Mouse (Mus musculus): ENCODE results near the gene Clcnka.

The Clcnka gene

DNA sequence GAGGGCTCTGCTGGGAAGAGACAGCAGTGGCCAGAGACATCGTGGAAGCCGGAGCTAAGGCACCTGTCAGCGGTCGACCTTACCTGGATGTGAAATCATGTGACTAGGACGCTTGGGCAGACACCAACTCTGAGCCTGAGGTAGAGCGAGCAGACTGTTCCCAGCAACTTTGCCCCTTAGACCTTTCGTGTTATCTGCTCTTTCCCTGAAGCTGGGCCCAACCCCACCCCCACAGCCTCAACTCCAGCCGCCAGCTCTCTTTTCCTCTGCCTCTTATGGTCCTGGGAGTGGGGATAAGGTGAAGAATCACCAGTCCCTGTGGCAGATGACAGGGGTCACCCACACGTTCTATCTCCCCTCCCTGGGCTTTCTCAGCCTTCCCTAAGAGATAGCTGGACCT, 22.4 kb upstream of the Clcnka start:
- DNase-seq: no peak

DNA sequence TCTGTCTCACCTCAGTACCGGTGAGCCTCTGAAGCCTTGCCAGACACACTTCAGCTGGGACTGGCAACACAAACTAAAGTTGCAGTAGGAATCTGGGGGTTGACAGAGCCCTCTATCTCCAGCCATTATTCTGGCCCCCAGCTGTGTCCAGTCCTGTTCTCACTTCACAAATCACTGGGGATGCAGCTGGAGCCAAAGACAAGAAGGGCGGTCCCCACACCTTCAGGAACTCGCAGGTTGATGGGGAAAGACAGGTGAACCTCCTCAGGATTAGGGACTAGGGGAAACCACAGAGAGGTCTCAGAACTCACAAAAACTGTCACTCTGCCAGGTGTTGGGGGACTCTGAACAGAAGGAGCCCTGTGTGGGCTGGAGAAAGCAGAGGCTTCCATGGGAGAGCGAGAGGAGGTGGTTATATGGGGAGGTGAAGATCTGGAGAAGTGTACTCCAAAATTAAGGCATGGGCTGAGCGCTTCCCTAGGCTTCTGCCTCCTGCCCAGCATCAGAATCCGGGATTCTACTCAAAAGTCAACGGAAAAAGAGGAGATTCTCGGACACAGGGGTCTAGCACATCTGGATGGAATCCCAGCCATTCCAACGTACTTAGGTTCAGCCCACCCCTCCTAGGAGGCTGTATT, 21.8 kb upstream of the Clcnka start, which contains the start of gene Hspb7:
Hspb7 (plus strand) TSS at position 588 of the 638 bp plus-strand sequence.
- no peak for DNase-seq

DNA sequence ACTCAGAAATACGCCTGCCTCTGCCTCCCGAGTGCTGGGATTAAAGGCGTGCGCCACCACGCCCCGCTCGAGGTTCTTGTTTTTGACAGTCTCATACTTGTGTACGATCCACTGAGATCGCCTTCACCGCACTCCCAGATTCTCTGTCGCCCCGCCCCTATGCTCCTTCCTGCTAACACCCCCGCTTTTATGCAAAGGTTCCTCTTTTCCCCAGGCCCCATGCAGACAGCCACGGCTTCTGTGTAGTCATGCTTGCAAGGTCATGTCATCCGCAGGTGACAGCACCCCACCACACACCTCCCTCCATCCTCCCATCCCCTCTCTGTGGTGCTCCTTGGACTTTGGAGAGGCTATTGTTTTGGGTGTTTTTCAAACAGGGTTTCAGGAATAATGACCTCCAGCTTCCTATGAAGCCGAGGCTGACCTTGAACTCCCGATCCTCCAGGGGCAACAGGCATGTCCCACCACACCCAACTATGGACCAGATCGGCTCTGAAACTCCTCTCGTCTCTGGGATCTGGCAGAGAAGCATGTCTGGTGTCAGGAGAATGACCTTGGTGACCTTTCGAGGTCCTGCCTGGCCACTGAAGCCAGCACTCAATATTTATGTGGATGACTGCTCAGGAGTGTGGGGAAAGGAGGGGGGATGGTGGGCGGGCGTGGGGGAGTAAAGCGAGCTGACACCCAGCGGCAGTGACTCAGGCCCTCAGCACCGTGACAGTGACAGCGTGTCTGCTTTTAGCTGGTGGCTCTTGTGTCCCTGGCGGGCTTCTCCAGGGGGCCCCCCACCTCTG, 21.1 kb upstream of the Clcnka start:
- DNase-seq: no peak

DNA sequence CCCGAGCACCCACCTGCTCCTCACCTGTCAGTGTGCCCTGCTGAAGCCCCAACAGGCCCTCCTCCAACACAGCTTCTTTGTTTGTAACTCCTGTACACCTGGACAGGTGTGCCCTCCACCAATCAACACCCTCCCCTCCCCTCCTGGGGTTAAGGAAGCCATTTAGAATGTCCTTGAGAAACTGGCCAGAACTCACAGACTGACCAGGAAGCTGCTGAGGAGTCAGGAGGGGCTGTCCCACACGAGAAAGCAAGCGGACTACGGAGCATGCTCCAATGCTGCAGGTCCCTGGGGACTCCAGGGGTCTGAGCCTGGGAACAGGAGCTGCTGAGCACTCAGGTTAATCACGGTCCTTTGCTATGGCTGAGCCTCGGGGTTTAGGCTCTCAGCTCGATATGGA, 17.4 kb upstream of the Clcnka start, which contains the start of gene Clcnkb:
Clcnkb (minus strand) TSS at position 91 of the 400 bp plus-strand sequence.
- no peak for DNase-seq

DNA sequence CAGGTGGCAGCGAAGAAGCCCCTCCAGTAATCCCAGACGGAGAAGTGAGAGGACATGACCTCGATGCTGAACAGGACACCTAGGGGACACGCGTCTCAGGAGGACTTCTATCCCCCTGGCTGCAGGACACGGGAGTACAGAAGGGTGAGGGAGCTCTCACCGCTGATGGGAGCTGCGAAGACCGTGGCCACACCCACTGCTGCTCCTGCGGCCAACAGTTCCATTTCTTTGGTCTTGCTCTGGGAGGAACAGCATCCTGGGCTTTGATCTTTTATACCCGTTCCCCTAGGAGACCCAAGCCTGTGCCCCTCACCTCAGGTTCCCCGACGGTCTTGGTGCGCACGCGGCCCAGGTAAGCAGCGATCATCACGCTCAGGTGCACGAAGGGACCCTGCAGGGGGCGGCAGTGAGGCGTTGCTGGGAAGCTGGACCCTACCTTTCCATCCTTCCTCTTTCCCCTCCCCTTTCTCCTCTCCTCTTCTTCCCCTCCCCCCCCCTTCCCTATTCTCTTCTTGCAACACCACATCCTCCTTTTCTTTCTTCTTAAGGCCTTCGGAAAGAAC, 13.0 kb upstream of the Clcnka start:
- DNase-seq: no peak

DNA sequence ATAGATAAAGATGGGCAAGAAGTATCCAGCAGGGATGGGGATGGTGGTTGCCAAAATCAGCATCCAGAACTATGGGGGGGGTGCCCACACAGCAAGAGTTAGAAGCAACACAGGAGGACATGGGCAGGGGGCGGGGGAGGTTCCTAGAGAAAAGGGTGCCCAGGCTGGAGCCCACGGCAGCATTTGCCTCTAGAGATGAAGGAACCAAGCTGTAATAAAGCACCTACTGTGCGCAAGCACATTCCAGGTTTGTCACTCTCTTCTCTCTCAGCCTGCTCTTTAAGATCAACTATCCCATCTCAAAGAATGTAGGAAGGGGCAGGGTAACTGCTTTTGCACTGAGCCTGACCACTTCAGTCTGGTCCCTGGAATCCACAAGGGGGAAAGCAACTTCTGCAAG, 10.1 kb upstream of the Clcnka start:
- no peak for DNase-seq

DNA sequence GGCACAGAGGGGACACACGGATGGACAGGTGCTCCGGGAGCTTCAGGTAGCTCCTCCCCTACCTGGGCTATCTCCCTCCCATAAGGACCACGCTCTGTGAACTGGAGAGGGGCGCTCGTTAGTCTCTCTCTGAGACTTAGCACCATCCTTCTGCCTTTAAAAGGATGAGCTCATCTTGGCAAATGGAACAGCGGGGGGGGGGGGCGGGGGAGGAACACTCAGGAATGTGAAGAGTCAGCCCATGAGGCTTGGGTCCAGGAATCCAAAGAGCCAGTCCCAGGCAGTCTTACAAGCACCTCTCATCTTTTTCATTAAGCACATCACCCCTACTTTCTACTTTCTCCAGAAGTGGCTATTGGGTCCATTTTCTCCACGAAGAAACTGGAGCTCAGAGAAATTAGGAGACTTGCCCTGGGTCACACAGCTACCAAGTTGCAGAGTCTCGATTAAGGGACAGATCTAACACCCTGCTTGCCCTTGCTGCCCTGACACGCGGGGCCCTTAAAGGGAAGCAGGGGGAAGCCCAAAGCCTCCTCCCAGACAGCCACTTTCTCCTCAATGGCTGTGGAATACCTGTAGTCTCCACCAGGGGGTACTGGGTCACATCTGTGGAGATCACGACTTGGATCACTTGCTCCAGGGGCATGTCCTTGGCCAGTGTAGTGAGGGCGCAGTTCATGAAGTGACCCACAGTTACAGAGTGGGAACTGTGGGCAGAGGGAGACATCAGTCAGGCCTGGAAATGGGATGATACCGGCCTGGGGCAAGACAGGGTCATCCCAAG, 8.2 kb upstream of the Clcnka start:
- peak; percentile 60 for DNase-seq

DNA sequence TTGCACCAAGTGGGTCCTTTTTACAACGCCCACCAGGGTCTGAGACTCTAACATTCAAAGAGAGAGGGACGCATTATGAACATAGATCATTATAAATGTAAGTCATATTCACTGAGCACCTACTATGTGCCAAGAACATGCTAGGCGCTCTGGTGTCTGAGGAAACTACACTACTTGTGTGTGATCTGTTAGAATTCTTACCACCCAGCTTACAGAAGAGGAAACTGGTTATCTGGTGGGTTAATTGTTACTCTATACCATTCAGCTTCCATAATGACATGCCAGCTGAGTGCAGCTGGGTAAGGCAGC, 6.7 kb upstream of the Clcnka start:
- no peak for DNase-seq

DNA sequence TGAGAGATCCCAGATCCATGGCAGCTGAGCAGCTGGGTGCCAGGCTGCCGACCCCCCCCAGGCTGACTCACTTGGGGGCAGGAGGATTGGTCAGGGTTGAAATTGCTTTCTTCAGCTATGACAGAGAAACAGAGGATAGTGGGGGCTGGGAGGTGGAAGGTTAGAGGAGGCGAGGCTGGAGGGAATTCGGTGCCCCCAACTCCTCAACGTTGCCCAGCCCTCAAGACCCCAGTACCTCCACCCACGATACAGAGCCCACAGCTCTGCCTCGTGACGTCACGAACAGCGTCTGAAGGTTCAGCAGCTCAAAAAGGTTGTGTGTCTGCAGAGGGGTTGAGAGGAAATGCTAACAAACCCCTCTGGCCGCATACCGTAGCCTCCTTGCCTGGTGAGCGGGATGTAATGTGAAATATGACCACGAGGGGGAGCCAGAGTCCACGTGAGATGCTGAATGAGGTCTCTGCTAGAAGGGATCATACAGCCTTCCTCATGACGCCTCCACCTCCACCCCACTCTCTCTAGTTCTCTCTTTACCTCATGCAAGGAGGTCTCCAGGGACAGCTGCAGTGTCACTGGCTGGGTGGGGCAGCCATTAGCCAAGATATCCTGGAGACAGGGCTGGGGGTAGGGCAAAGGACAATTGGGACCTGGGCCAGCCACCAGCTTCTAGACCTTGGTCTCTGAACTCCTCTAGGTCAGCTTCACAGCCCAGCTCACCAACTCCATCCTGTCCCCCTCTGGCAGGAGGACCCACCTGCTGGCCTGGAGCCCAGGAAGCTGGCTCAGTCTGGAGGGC, 6.2 kb upstream of the Clcnka start:
- peak; percentile 81 for DNase-seq

DNA sequence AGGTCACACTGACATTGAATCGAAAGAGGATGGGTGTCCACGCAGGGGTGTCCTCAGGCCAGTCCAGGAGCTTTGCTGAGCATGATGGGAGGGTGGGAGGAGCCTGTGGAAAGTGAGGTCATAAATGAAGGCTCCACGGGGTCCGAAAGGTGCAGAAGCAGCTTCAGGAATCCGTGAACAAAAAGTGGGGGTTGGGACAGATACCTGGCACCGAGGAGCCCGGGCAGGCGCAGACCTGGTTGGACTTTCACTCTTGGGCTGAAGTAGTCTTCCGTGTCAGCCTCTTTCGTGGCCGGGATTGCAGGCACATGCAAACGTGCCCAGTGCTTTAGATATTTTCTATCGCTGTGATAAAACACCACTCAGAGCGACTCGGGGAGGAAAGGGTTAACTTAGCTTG, 1.6 kb upstream of the Clcnka start:
- no peak for DNase-seq

DNA sequence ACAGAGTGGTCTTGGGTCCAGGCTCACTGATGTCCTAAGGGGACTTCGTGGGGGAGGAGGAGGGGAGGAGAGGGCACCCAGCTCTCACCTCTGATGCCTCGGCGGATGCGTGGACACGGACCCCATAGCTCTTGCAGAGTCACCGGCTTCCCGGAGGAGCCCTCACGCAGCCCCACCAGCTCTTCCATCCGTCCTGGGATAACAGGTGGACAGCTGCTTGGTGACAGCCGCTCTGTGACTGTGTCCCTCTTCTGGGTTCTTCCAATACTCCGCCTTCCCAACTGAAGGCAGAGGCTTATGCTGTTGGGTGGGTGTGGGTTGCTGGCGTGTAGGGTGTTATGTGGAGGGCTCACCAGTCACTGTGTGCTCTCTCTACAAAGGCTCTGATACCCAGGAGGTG, 663 bp downstream of the Clcnka start:
- DNase-seq: no peak

DNA sequence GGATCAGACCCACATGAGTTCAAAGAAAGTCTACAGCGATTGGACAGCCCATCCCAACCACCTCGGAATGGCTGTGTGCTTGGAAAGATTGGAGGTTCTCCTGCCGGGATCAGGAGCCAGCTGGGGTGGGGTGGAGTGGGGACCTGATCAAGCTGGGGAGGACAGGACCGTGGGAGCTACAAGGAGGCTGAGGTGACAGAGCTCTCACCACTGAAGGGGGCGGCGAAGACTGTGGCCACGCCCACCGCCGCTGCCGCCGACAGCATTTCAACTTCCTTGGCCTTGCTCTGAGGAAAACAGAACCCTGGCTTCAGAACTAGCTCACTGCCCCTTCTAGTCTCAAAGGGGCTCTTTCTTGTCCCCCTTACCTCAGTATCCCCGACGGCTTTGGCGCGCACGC, 3.8 kb downstream of the Clcnka start:
- peak; percentile 42 for DNase-seq

DNA sequence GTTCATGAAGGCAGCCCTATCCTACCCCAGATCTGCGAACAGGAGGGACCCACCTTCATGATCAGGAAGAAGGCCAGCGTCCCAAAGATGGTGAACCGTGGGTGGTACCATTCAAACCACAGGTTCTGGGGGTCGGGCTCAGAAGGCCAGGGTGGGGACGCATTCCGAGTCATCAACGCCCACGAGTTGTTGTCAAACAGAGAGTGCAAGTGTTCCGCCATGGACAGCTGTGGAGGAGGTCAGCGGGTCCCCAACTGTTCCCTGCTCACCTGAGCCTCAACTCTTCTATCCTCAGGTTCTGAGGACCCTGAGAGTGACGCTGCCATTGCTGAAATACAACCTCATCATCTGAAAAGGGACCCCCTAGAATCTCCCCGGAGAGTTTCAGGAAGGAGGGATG, 7.2 kb downstream of the Clcnka start:
- no peak for DNase-seq

DNA sequence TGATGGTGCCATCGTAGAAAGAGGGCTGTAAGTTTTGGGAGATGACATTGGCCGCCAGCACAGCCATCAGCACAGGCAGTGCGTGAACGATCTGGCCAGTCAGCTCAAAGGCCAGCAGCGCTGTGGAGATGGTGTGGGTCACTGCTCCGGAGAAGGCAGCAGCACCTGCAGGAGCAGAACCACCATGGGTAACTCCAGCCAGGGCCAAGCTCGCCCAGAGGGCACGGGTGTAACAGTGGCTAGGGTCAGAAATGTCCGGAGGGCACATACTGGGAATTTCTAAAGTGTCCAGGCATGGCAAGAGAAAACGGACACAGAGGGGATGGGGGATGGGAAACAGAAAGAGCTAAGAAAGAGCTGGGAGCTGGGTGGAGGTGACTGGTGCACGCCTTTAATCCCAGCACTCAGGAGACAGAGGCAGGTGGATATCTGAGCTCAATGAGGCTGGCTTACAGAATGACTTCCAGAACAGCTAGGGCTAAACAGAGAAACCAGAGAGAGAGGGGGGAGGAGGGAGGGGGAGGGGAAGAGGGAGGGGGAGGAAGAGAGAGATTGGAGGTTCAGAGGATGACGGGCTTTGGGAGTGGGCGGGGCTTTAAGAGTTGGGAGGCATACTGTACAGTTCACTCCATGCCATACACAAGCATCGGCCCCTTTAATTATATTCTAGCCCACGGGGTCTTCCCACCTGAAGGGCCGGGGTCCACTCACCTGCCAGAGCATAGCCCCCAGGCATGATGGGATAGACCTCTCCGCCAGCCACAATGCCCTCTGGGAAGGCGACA, 9.0 kb downstream of the Clcnka start:
- no peak for DNase-seq

DNA sequence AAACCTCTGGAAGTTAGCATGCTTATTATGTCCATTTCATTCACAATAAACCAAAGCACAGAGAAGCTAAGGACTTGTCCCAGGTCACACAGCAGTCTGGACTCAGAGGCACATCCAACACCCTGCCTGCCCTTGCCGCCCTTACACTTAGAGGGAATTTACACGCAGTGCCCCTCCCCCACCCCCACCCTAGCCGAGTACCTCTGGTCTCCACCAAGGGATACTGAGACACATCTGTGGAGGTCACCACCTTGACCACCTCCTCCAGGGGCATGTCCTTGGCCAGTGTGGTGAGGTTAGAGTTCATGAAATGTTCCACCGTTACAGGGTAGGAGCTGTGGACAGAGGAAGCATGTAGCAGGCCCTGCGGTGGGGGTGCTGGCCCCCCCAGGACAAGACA, 10.6 kb downstream of the Clcnka start:
- DNase-seq: no peak

DNA sequence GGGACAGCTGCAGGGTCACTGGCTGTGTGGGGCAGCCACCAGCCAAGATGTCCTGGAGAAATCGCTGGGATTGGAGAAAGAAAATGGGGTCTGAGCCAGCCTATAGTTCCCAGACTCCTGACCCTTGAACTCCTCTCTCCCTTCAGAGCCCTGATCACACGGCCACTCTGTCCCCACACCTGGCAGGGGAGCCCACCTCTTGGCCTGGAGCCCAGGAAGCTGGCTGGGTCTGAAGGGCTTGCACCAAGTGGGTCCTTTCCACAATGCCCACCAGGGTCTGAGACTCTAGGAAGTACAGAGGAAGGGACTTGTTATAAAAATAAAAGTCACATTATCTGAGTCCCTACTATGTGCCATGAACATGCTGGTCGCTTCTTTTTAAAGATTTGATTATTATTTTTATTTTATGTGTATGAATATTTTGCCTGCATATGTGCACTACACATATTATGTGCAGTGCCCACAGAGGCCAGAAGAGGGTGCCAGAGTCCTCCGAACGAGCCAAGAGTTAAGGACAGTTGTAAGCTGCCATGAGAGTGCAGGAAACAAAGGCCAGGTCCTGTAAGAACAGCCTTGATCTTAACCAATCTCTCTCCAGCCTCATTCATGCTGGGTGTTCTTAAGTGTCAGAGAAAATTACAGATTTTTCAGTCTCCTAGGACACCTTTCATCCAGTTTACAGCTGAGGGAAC, 11.3 kb downstream of the Clcnka start:
- DNase-seq: peak; percentile 83

DNA sequence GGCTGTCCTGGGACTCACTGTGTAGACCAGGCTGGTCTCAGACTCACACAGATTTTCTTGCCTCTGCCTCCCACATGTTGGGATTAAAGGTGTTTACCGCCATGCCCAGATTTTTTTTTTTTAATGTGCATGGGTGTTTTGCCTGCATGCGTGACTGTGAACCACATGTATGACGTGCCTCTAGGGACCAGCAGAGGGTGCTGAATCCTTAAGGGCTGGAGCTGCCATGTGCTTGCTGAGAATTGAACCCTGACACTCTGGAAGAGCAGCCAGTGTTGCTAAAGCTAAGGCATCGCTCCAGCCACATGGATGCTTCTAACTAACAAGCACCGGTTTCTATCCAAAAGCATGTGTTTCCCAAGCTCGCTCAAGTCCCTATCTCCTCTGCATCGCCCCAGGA, 12.4 kb downstream of the Clcnka start:
- DNase-seq: no peak

DNA sequence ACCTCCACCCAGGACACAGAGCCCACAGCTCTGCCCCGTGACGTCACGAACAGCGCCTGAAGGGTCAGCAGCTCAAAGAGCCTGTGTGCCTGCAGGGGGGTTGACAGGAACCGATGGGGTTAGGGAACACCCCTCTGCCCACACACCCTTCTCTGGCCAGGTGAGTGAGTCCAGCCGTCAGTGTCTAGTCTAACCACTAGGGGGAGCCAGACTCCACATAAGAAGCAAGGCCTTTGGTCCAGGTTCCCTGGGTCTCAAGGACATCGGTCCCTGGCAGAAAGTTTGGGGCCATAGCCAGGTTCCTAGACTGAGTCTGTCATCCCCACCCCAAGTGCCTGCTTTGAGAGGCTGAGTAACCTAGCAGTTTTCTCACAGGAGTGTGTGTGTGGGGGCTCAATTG, 13.2 kb downstream of the Clcnka start:
- DNase-seq: peak; percentile 85

DNA sequence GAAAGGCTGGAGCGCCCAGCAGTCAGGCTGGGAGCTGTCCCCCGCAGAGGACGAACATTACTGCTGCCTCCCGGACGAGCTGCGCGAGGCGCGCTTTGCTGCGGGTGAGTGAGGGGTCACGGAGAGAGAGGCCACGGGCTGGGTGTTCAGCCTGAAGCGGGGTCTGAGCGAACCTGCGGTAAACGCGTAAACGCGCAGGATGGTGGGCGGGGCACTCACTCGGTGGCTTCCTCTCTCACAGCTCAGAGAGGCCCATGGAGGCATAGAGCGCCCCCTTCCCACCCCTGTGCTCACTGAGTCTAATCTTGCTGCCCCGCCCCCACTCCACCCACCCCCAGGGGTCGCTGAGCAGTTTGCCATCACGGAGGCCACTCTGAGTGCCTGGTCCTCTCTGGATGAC, 16.1 kb downstream of the Clcnka start:
- DNase-seq: peak; percentile 74

DNA sequence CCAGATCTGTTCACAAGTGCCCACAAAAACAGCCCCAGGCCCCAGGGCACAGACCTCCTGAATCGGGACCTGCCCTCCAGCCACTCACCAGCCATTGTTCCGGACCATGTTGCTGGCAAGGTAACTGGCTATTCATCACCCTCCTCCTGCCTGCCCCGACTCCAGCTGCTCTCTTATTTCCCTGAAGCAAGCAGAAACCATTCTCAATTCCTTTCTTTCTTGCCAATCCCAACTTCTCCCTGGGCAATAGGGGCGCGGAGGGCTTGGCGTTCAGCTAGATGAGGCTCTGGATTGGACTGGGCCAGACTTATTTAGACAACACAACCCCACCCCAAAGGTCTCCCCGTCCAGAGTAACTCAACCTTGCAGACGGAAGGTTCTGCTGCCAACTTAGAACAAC, 18.9 kb downstream of the Clcnka start:
- no peak for DNase-seq

DNA sequence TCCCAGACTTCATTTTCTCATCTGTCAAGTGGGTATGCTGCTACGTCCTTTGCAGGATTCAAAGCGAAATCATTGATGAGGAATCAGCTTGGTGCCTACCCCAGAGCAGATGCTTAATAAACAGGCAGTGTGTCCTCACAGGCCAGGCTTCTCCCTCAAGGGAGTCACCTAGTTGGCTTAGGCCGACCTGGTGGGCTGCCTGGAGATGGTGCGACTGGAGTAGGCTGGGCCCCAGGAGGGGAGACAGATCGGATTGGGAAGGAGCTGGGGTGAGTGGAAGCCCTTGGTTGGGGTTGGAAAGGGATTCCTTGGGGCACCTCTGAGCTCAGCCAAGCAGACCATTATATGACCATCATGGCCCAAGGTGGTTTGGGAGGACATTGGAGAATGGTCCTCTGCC, 26.1 kb downstream of the Clcnka start:
- no peak for DNase-seq

Data from embryo, embryonic 11 days (tissue).